Mouse (Mus musculus): ENCODE measurements at regions not wholly inside any gene's neighbourhood (a gene's known extent, or its start where the extent isn't known, plus 50 kb on each side); places are given as distances from the start of the nearest gene placed in this dataset.

GRCm38 (mm10) chr2:131801212-131801611 is 58.3 kb downstream of the Erv3 start:
- H3K4me3 ChIP-seq (ENCODE audit: insufficient read depth, low read depth, low read length) = no peak overlapping the region
- peaks cover 15% of the 10 kb centered on the region for H3K4me1 ChIP-seq (ENCODE audit: control insufficient read depth, insufficient read depth, insufficient read length, low read length)
- H3K27ac ChIP-seq (replicated peaks; ENCODE audit: low read depth, low read length) = no peak overlapping the region

- Histone ChIP-seq H3K4me3 (ENCODE audit: insufficient read depth, low read depth, low read length) (no peak overlapping the region), H3K4me1 (ENCODE audit: control insufficient read depth, insufficient read depth, insufficient read length, low read length) (peaks cover 15% of the 10 kb centered on the region), H3K27ac (replicated peaks; ENCODE audit: low read depth, low read length) (peak overlapping the region; percentile 92)
Observed at GRCm38 (mm10) chr2:131800126-131800894, 59.2 kb downstream of the Erv3 start.

GRCm38 (mm10) chr2:131799486-131799885 is 60.1 kb downstream of the Erv3 start:
- Histone ChIP-seq H3K27ac (replicated peaks; ENCODE audit: low read depth, low read length) (peak overlapping the region; percentile 92; the same call in 1 of the 2 replicates), H3K4me3 (ENCODE audit: insufficient read depth, low read depth, low read length) (no peak overlapping the region), H3K4me1 (ENCODE audit: control insufficient read depth, insufficient read depth, insufficient read length, low read length) (peaks cover 15% of the 10 kb centered on the region)

- Histone ChIP-seq H3K27ac (replicated peaks; ENCODE audit: low read depth, low read length) (no peak overlapping the region), H3K4me1 (ENCODE audit: control insufficient read depth, insufficient read depth, insufficient read length, low read length) (peaks cover 13% of the 10 kb centered on the region), H3K4me3 (ENCODE audit: insufficient read depth, low read depth, low read length) (no peak overlapping the region)
Observed at GRCm38 (mm10) chr2:131797001-131797693, 62.4 kb downstream of the Erv3 start.

GRCm38 (mm10) chr2:131775381-131775780 is 84.2 kb downstream of the Erv3 start:
- no peaks in the 10 kb centered on the region for H3K4me1 ChIP-seq (ENCODE audit: control insufficient read depth, insufficient read depth, insufficient read length, low read length)
- H3K4me3 ChIP-seq (ENCODE audit: insufficient read depth, low read depth, low read length) = no peak overlapping the region
- H3K27ac ChIP-seq (replicated peaks; ENCODE audit: low read depth, low read length) = no peak overlapping the region

GRCm38 (mm10) chr2:131773691-131774090 is 85.9 kb downstream of the Erv3 start:
- H3K4me1 ChIP-seq (ENCODE audit: control insufficient read depth, insufficient read depth, insufficient read length, low read length) = no peaks in the 10 kb centered on the region
- no peak overlapping the region for H3K27ac ChIP-seq (replicated peaks; ENCODE audit: low read depth, low read length)
- no peak overlapping the region for H3K4me3 ChIP-seq (ENCODE audit: insufficient read depth, low read depth, low read length)

- Histone ChIP-seq H3K4me3 (ENCODE audit: insufficient read depth, low read depth, low read length) (no peak overlapping the region), H3K4me1 (ENCODE audit: control insufficient read depth, insufficient read depth, insufficient read length, low read length) (no peaks in the 10 kb centered on the region), H3K27ac (replicated peaks; ENCODE audit: low read depth, low read length) (no peak overlapping the region)
Observed at GRCm38 (mm10) chr2:131772163-131772562, 87.4 kb downstream of the Erv3 start.

- Histone ChIP-seq H3K27ac (replicated peaks; ENCODE audit: low read depth, low read length) (no peak overlapping the region), H3K4me1 (ENCODE audit: control insufficient read depth, insufficient read depth, insufficient read length, low read length) (no peaks in the 10 kb centered on the region), H3K4me3 (ENCODE audit: insufficient read depth, low read depth, low read length) (no peak overlapping the region)
Observed at GRCm38 (mm10) chr2:131770852-131771251, 88.7 kb downstream of the Erv3 start.

- Histone ChIP-seq H3K27ac (replicated peaks; ENCODE audit: low read depth, low read length) (no peak overlapping the region), H3K4me3 (ENCODE audit: insufficient read depth, low read depth, low read length) (no peak overlapping the region), H3K4me1 (ENCODE audit: control insufficient read depth, insufficient read depth, insufficient read length, low read length) (no peaks in the 10 kb centered on the region)
Observed at GRCm38 (mm10) chr2:131769656-131770210, 89.8 kb downstream of the Erv3 start.

- Histone ChIP-seq H3K4me3 (ENCODE audit: insufficient read depth, low read depth, low read length) (no peak overlapping the region), H3K4me1 (ENCODE audit: control insufficient read depth, insufficient read depth, insufficient read length, low read length) (no peaks in the 10 kb centered on the region), H3K27ac (replicated peaks; ENCODE audit: low read depth, low read length) (no peak overlapping the region)
Observed at GRCm38 (mm10) chr2:131766500-131766899, 93.0 kb downstream of the Erv3 start.

GRCm38 (mm10) chr2:131761507-131761906 is 98.0 kb downstream of the Erv3 start:
- Histone ChIP-seq H3K27ac (replicated peaks; ENCODE audit: low read depth, low read length) (no peak overlapping the region), H3K4me1 (ENCODE audit: control insufficient read depth, insufficient read depth, insufficient read length, low read length) (no peaks in the 10 kb centered on the region), H3K4me3 (ENCODE audit: insufficient read depth, low read depth, low read length) (no peak overlapping the region)

- Histone ChIP-seq H3K4me3 (ENCODE audit: insufficient read depth, low read depth, low read length) (no peak overlapping the region), H3K4me1 (ENCODE audit: control insufficient read depth, insufficient read depth, insufficient read length, low read length) (no peaks in the 10 kb centered on the region), H3K27ac (replicated peaks; ENCODE audit: low read depth, low read length) (no peak overlapping the region)
Observed at GRCm38 (mm10) chr2:131757183-131757903, 102.2 kb downstream of the Erv3 start.

GRCm38 (mm10) chr2:131755107-131755506 is 104.4 kb downstream of the Erv3 start:
- H3K27ac ChIP-seq (replicated peaks; ENCODE audit: low read depth, low read length) = no peak overlapping the region
- H3K4me1 ChIP-seq (ENCODE audit: control insufficient read depth, insufficient read depth, insufficient read length, low read length) = no peaks in the 10 kb centered on the region
- H3K4me3 ChIP-seq (ENCODE audit: insufficient read depth, low read depth, low read length) = no peak overlapping the region

- no peaks in the 10 kb centered on the region for H3K4me1 ChIP-seq (ENCODE audit: control insufficient read depth, insufficient read depth, insufficient read length, low read length)
- H3K4me3 ChIP-seq (ENCODE audit: insufficient read depth, low read depth, low read length) = no peak overlapping the region
- no peak overlapping the region for H3K27ac ChIP-seq (replicated peaks; ENCODE audit: low read depth, low read length)
Observed at GRCm38 (mm10) chr2:131753436-131753835, 106.1 kb downstream of the Erv3 start.

- Histone ChIP-seq H3K27ac (replicated peaks; ENCODE audit: low read depth, low read length) (no peak overlapping the region), H3K4me1 (ENCODE audit: control insufficient read depth, insufficient read depth, insufficient read length, low read length) (no peaks in the 10 kb centered on the region), H3K4me3 (ENCODE audit: insufficient read depth, low read depth, low read length) (no peak overlapping the region)
Observed at GRCm38 (mm10) chr2:131750679-131751078, 108.9 kb downstream of the Erv3 start.
